Mouse (Mus musculus): ENCODE results near the gene Samd4b.

GRCm38 (mm10) chr7:28395425-28395824 lies 202.5 kb downstream of the Samd4b start:
- TF ChIP-seq CTCF (IDR thresholded peaks at IDR 0.05; ENCODE audit: low read depth) (no peak), EP300 (IDR thresholded peaks at IDR 0.05; ENCODE audit: low read depth) (no peak)
